Mouse (Mus musculus): ENCODE data around the gene Stx6. TPM values are rescaled to one million over a fixed set of nuclear protein-coding genes. Genes with fewer than 3 reads are reported as not detected.
"Not testable (repeated sequence)": the region's sequence is repeated elsewhere in the genome, so short reads cannot be mapped to it uniquely, and the experiment has no call there.

The Stx6 gene
- polyA plus RNA-seq, 1 experiment from 2014 or later = 99.6 TPM

DNA sequence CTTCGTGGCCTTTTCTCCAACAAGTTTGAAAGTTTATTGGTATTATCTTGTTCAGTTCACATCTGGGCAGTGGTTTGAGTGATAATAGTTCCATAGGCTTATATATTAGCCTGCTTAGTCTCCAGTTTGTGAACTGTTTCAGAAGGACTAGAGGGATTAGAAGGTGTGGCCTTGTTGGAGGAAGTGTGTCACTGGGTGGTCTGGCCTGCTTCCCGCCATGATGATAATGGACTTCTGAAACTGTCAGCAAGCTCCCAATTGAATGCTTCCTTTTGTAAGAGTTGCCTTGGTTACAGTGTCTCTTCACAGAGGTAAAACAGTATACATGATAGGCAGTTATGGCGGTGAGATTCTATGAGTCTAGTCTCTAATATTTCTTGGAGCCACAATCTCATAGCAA lies 9.1 kb upstream of the Stx6 start:
- no peak for ATAC-seq (ENCODE audit: low FRiP score)
- Histone ChIP-seq H3K27me3 (ENCODE audit: control insufficient read depth, insufficient read depth, low read length) (no peaks in the 10 kb centered on the region), H3K4me3 (ENCODE audit: low read depth, low read length) (no peak overlapping the region), H3K4me2 (replicated peaks; ENCODE audit: low read depth, low read length) (no peak overlapping the region), H3K27ac (ENCODE audit: low read depth, low read length) (no peak overlapping the region), H3K9ac (ENCODE audit: low read depth, low read length) (no peak overlapping the region), H3K9me3 (ENCODE audit: control insufficient read depth, low read length) (no peaks in the 10 kb centered on the region), H3K4me1 (replicated peaks; ENCODE audit: control insufficient read depth, insufficient read depth, low read length) (no peaks in the 10 kb centered on the region), H3K36me3 (ENCODE audit: control insufficient read depth, insufficient read depth, low read length) (no peaks in the 10 kb centered on the region)
- WGBS = 92% methylated on average over 3 of the region's 3 CpGs
- no peak for DNase-seq (ENCODE audit: low spot score)

- 89% methylated on average over 5 of the region's 5 CpGs for WGBS
- H3K4me3 ChIP-seq (ENCODE audit: low read depth, low read length) = no peak overlapping the region
- ATAC-seq (ENCODE audit: low FRiP score) (no peak), DNase-seq (ENCODE audit: low spot score) (no peak)
- H3K4me2 ChIP-seq (replicated peaks; ENCODE audit: low read depth, low read length) = no peak overlapping the region
- no peaks in the 10 kb centered on the region for H3K4me1 ChIP-seq (replicated peaks; ENCODE audit: control insufficient read depth, insufficient read depth, low read length)
- H3K36me3 ChIP-seq (ENCODE audit: control insufficient read depth, insufficient read depth, low read length) = no peaks in the 10 kb centered on the region
- no peak overlapping the region for H3K9ac ChIP-seq (ENCODE audit: low read depth, low read length)
- H3K27me3 ChIP-seq (ENCODE audit: control insufficient read depth, insufficient read depth, low read length) = no peaks in the 10 kb centered on the region
- H3K9me3 ChIP-seq (ENCODE audit: control insufficient read depth, low read length) = no peaks in the 10 kb centered on the region
- no peak overlapping the region for H3K27ac ChIP-seq (ENCODE audit: low read depth, low read length)
These were observed 7.7 kb upstream of the Stx6 start for GRCm38 (mm10) chr1:155150821-155151220.

- WGBS = 73% methylated on average over 4 of the region's 4 CpGs
- no peak overlapping the region for H3K27ac ChIP-seq (ENCODE audit: low read depth, low read length)
- no peaks in the 10 kb centered on the region for H3K27me3 ChIP-seq (ENCODE audit: control insufficient read depth, insufficient read depth, low read length)
- ATAC-seq (ENCODE audit: low FRiP score) = no peak
- H3K9ac ChIP-seq (ENCODE audit: low read depth, low read length) = no peak overlapping the region
- H3K4me2 ChIP-seq (replicated peaks; ENCODE audit: low read depth, low read length) = no peak overlapping the region
- H3K36me3 ChIP-seq (ENCODE audit: control insufficient read depth, insufficient read depth, low read length) = no peaks in the 10 kb centered on the region
- no peak overlapping the region for H3K4me3 ChIP-seq (ENCODE audit: low read depth, low read length)
- DNase-seq (ENCODE audit: low spot score) = no peak
- H3K4me1 ChIP-seq (replicated peaks; ENCODE audit: control insufficient read depth, insufficient read depth, low read length) = no peaks in the 10 kb centered on the region
- H3K9me3 ChIP-seq (ENCODE audit: control insufficient read depth, low read length) = no peaks in the 10 kb centered on the region
These were observed 4.6 kb upstream of the Stx6 start for GRCm38 (mm10) chr1:155153906-155154305.

- no peaks in the 10 kb centered on the region for H3K27me3 ChIP-seq (ENCODE audit: control insufficient read depth, insufficient read depth, low read length)
- H3K9ac ChIP-seq (ENCODE audit: low read depth, low read length) = peak overlapping the region; percentile 83
- H3K4me1 ChIP-seq (replicated peaks; ENCODE audit: control insufficient read depth, insufficient read depth, low read length) = no peaks in the 10 kb centered on the region
- H3K27ac ChIP-seq (ENCODE audit: low read depth, low read length) = peak overlapping the region; percentile 77
- H3K36me3 ChIP-seq (ENCODE audit: control insufficient read depth, insufficient read depth, low read length) = no peaks in the 10 kb centered on the region
- peak; percentile 78 for ATAC-seq (ENCODE audit: low FRiP score)
- H3K4me3 ChIP-seq (ENCODE audit: low read depth, low read length) = peak overlapping the region; percentile 85
- no peaks in the 10 kb centered on the region for H3K9me3 ChIP-seq (ENCODE audit: control insufficient read depth, low read length)
- under 1% methylated on average over 44 of the region's 46 CpGs for WGBS
- peak overlapping the region; percentile 54 for H3K4me2 ChIP-seq (replicated peaks; ENCODE audit: low read depth, low read length)
- DNase-seq (ENCODE audit: low spot score) = peak; percentile 72
These were observed 512 bp downstream of the Stx6 start for GRCm38 (mm10) chr1:155158970-155159484.

- Histone ChIP-seq H3K4me3 (ENCODE audit: low read depth, low read length) (no peak overlapping the region), H3K4me1 (replicated peaks; ENCODE audit: control insufficient read depth, insufficient read depth, low read length) (no peaks in the 10 kb centered on the region), H3K9ac (ENCODE audit: low read depth, low read length) (no peak overlapping the region), H3K27ac (ENCODE audit: low read depth, low read length) (no peak overlapping the region), H3K4me2 (replicated peaks; ENCODE audit: low read depth, low read length) (no peak overlapping the region), H3K9me3 (ENCODE audit: control insufficient read depth, low read length) (no peaks in the 10 kb centered on the region), H3K27me3 (ENCODE audit: control insufficient read depth, insufficient read depth, low read length) (no peaks in the 10 kb centered on the region), H3K36me3 (ENCODE audit: control insufficient read depth, insufficient read depth, low read length) (no peaks in the 10 kb centered on the region)
- 93% methylated on average over 3 of the region's 3 CpGs for WGBS
- DNase-seq (ENCODE audit: low spot score) (no peak), ATAC-seq (ENCODE audit: low FRiP score) (no peak)
These were observed 8.9 kb downstream of the Stx6 start for GRCm38 (mm10) chr1:155167453-155167852.

- no peak for ATAC-seq (ENCODE audit: low FRiP score)
These were observed 11.4 kb downstream of the Stx6 start for GRCm38 (mm10) chr1:155169935-155170334.

DNA sequence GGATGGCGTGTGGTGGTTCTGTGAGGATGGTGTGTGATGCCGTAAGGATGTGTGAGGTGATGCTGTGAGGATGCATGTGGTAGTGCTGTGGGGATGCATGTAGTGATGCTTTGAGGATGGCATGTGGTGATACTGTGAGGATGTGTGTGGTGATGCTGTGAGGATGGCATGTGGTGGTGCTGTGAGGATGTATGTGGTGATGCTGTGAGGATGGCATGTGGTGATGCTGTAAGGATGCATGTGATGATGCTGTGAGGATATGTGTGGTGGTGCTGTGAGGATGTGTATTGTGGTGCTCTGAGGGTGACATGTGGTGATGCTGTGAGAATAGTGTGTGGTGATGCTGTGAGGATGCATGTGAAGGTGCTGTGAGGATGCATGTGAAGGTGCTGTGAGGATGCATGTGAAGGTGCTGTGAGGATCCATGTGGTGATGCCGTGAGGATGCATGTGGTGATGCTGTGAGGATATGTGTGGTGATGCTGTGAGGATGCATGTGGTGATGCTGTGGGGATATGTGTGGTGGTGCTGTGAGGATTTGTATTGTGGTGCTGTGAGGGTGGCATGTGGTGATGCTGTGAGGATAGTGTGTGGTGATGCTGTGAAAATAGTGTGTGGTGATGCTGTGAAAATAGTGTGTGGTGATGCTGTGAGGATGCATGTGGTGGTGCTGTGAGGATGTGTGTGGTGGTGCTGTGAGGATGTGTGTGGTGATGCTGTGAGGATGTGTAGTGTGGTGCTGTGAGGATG lies 14.6 kb downstream of the Stx6 start:
- no peak overlapping the region for H3K4me2 ChIP-seq (replicated peaks; ENCODE audit: low read depth, low read length)
- H3K4me3 ChIP-seq (ENCODE audit: low read depth, low read length) = no peak overlapping the region
- H3K4me1 ChIP-seq (replicated peaks; ENCODE audit: control insufficient read depth, insufficient read depth, low read length) = no peaks in the 10 kb centered on the region
- H3K9me3 ChIP-seq (ENCODE audit: control insufficient read depth, low read length) = no peaks in the 10 kb centered on the region
- ATAC-seq (ENCODE audit: low FRiP score) (no peak), DNase-seq (ENCODE audit: low spot score) (no peak)
- H3K9ac ChIP-seq (ENCODE audit: low read depth, low read length) = no peak overlapping the region
- 98% methylated on average over 3 of the region's 3 CpGs for whole genome bisulfite sequencing
- no peaks in the 10 kb centered on the region; the same call in 1 of the 2 replicates for H3K36me3 ChIP-seq (ENCODE audit: control insufficient read depth, insufficient read depth, low read length)
- H3K27me3 ChIP-seq (ENCODE audit: control insufficient read depth, insufficient read depth, low read length) = no peaks in the 10 kb centered on the region
- H3K27ac ChIP-seq (ENCODE audit: low read depth, low read length) = no peak overlapping the region

More at GRCm38 (mm10) chr1:155169935-155170334, 11.4 kb downstream of the Stx6 start:
- Histone ChIP-seq H3K9ac (ENCODE audit: low read depth, low read length) (no peak overlapping the region), H3K36me3 (ENCODE audit: control insufficient read depth, insufficient read depth, low read length) (no peaks in the 10 kb centered on the region), H3K9me3 (ENCODE audit: control insufficient read depth, low read length) (no peaks in the 10 kb centered on the region), H3K4me1 (replicated peaks; ENCODE audit: control insufficient read depth, insufficient read depth, low read length) (no peaks in the 10 kb centered on the region), H3K4me2 (replicated peaks; ENCODE audit: low read depth, low read length) (no peak overlapping the region), H3K27ac (ENCODE audit: low read depth, low read length) (no peak overlapping the region), H3K27me3 (ENCODE audit: control insufficient read depth, insufficient read depth, low read length) (no peaks in the 10 kb centered on the region), H3K4me3 (ENCODE audit: low read depth, low read length) (no peak overlapping the region)
- DNase-seq (ENCODE audit: low spot score) = no peak

- 83% methylated on average over 1 of the region's 1 CpGs for WGBS
- H3K4me2 ChIP-seq (replicated peaks; ENCODE audit: low read depth, low read length); H3K27me3 ChIP-seq (ENCODE audit: control insufficient read depth, insufficient read depth, low read length); H3K4me3 ChIP-seq (ENCODE audit: low read depth, low read length); H3K9ac ChIP-seq (ENCODE audit: low read depth, low read length); ATAC-seq (ENCODE audit: low FRiP score); H3K9me3 ChIP-seq (ENCODE audit: control insufficient read depth, low read length); H3K27ac ChIP-seq (ENCODE audit: low read depth, low read length); DNase-seq (ENCODE audit: low spot score); H3K4me1 ChIP-seq (replicated peaks; ENCODE audit: control insufficient read depth, insufficient read depth, low read length); H3K36me3 ChIP-seq (ENCODE audit: control insufficient read depth, insufficient read depth, low read length): not testable (repeated sequence)
These were observed 15.1 kb downstream of the Stx6 start for GRCm38 (mm10) chr1:155173644-155174016.

DNA sequence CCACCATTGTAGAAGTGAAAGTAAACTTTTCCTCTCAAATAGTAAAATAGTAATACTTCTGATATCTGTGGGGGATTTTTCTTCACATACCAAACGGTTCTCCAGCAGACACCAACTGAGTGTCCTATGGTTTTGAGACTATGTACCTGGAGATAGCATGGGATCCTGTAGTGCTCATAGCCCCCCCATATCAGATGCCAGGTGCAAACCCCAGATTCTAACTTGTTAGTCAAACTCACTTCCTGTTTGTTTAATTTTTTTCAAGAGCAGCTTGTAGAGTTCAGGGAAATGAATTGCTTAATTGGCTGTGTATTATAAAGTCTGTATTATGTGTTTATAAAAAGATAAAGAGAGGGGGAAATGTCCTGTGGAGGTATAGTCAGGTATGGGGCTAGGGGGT lies 15.9 kb downstream of the Stx6 start:
- no peaks in the 10 kb centered on the region for H3K4me1 ChIP-seq (replicated peaks; ENCODE audit: control insufficient read depth, insufficient read depth, low read length)
- no peaks in the 10 kb centered on the region; the same call in 1 of the 2 replicates for H3K36me3 ChIP-seq (ENCODE audit: control insufficient read depth, insufficient read depth, low read length)
- DNase-seq (ENCODE audit: low spot score) (no peak), ATAC-seq (ENCODE audit: low FRiP score) (no peak)
- no peak overlapping the region for H3K27ac ChIP-seq (ENCODE audit: low read depth, low read length)
- H3K9me3 ChIP-seq (ENCODE audit: control insufficient read depth, low read length) = no peaks in the 10 kb centered on the region
- H3K4me3 ChIP-seq (ENCODE audit: low read depth, low read length) = no peak overlapping the region
- no peak overlapping the region for H3K9ac ChIP-seq (ENCODE audit: low read depth, low read length)
- H3K27me3 ChIP-seq (ENCODE audit: control insufficient read depth, insufficient read depth, low read length) = no peaks in the 10 kb centered on the region
- no peak overlapping the region for H3K4me2 ChIP-seq (replicated peaks; ENCODE audit: low read depth, low read length)
- WGBS = 95% methylated on average over 1 of the region's 1 CpGs
